Mouse (Mus musculus) liver, adult 2 months (tissue): ENCODE measurements around the gene H2afy. TPM values are rescaled to one million over a fixed set of nuclear protein-coding genes. Genes with fewer than 3 reads are reported as not detected.

ENCODE experiments used
- DNase-seq: peaks from one replicate; pipeline ENCODE4 v3.0.0-alpha.2; 2011; ENCODE audit warnings: low read depth, low spot score; ENCODE audit errors: extremely low read depth
- H3K27ac ChIP-seq: fragments of 200-500 bp; replicated peaks from 2 replicates; pipeline ENCODE4 v1.5.1; 2012; ENCODE audit warnings: low read depth, mild to moderate bottlenecking, control low read depth, inconsistent platforms, low read length; ENCODE audit not compliant: insufficient read depth
- H3K27me3 ChIP-seq: fragments of 200-500 bp; 2 replicates; pipeline ENCODE4 v1.6.1; 2012; ENCODE audit warnings: mild to moderate bottlenecking, moderate library complexity, low read length, inconsistent platforms; ENCODE audit not compliant: control insufficient read depth, insufficient read depth
- H3K36me3 ChIP-seq: fragments of 200-500 bp; 2 replicates; pipeline ENCODE4 v1.6.1; 2012; ENCODE audit warnings: low read length, inconsistent platforms; ENCODE audit not compliant: control insufficient read depth, insufficient read depth
- H3K4me1 ChIP-seq: fragments of 200-500 bp; 2 replicates; pipeline ENCODE4 v1.6.1; 2011; ENCODE audit warnings: low read length; ENCODE audit not compliant: control insufficient read depth, insufficient read depth
- H3K4me3 ChIP-seq: fragments of 200-500 bp; 2 replicates; pipeline ENCODE4 v1.5.1; 2011; ENCODE audit warnings: low read depth, mild to moderate bottlenecking, control low read depth, low read length, moderate library complexity; ENCODE audit not compliant: insufficient read depth
- H3K79me2 ChIP-seq: fragments of 200-500 bp; 2 replicates; pipeline ENCODE4 v1.6.1; 2012; ENCODE audit warnings: inconsistent platforms, mild to moderate bottlenecking, low read length, moderate library complexity; ENCODE audit not compliant: control insufficient read depth, insufficient read depth
- H3K9ac ChIP-seq: fragments of 200-500 bp; 2 replicates; pipeline ENCODE4 v1.6.1; 2012; ENCODE audit warnings: low read depth, mild to moderate bottlenecking, control low read depth, inconsistent platforms, low read length
- CTCF ChIP-seq: fragments of 200-500 bp; IDR thresholded peaks from 2 replicates; pipeline ENCODE4 v1.5.1; 2011; ENCODE audit warnings: low read depth, low read length, control low read depth
- POLR2A ChIP-seq: fragments of 200-500 bp; IDR thresholded peaks from 2 replicates; pipeline ENCODE4 v1.6.1; 2011; ENCODE audit warnings: low read length, control low read depth; ENCODE audit not compliant: insufficient read depth; ENCODE audit errors: extremely low read depth
- WGBS: fragments of 180-500 bp; shearing (Covaris S2); methylation state at CpG from one replicate; pipeline ENCODE4 v1.1.7; 2018; 5-methylcytosine and 5-hydroxymethylcytosine counted together
- polyA plus RNA-seq: library from polyadenylated mRNA; depleted of rRNA; stranded (reverse); fragments of >200 nt; gene quantifications from 2 replicates; pipeline ENCODE4 v1.2.3, GENCODE M21; 2012
- total RNA-seq: library from RNA; depleted of rRNA; stranded (reverse); fragments of >200 nt; gene quantifications from 2 replicates; pipeline ENCODE4 v1.2.3, GENCODE M21; 2014

Gene H2afy
- total and polyA plus RNA-seq, 2 experiments = 52.7 to 65.9 TPM

DNA sequence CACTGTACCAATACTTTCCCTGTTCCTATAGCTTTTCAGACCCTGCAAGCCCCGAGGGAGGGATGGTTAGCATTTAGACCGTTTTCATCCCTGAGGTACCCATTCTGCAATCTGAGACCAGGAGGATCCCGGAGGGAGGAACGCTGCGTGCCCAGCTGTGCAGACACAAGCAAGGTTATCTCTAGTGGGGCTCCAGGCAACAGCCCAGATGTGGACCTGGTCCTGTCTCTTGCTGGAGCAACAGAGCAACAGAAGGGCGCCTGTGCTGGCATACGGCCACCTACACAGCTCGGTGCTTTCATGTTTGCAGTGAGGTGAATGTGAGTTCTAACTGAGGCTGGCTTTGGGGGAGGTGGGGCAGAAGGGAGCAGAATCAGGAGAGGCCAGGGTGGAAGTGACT, 41.6 kb downstream of the H2afy start:
- H3K27me3 ChIP-seq = no peaks in the 10 kb centered on the region
- no peak overlapping the region for H3K27ac ChIP-seq
- H3K79me2 ChIP-seq = no peaks in the 10 kb centered on the region
- H3K4me3 ChIP-seq = no peak overlapping the region
- no peak overlapping the region for H3K9ac ChIP-seq
- no peaks in the 10 kb centered on the region for H3K4me1 ChIP-seq
- TF ChIP-seq POLR2A (no peak), CTCF (no peak)
- no peak for DNase-seq
- peaks cover 2% of the 10 kb centered on the region; the same call in 1 of the 2 replicates for H3K36me3 ChIP-seq
- WGBS = 88% methylated on average over 8 of the region's 8 CpGs

GRCm38 (mm10) chr13:56093680-56094079, 42.5 kb downstream of the H2afy start:
- DNase-seq = no peak
- H3K4me3 ChIP-seq = no peak overlapping the region
- H3K79me2 ChIP-seq = no peaks in the 10 kb centered on the region
- H3K36me3 ChIP-seq = peaks cover 2% of the 10 kb centered on the region; the same call in 1 of the 2 replicates
- H3K27me3 ChIP-seq = no peaks in the 10 kb centered on the region
- H3K9ac ChIP-seq = no peak overlapping the region
- WGBS = 98% methylated on average over 3 of the region's 3 CpGs
- no peaks in the 10 kb centered on the region for H3K4me1 ChIP-seq
- H3K27ac ChIP-seq = no peak overlapping the region
- TF ChIP-seq CTCF = no peak
- no peak for TF ChIP-seq POLR2A

DNA sequence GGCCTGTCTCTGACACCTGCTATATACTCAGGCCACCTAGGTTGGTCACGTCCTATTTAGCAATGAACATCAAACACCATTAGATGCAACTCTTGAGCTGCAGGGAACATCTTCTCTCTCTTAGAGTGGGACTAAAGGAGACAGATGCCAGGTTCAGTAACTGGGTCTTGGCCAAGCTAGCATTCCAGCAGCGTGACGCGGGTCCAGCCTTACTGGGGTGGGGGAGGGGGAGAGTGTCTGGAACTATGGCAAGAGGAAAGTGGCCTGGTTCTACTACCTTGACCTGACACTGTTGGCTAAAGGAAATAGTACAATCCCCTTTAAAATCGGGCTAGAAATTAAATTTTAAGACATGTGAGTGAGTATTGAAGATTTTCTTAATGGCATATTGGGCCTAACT, 43.6 kb downstream of the H2afy start:
- no peak overlapping the region for H3K9ac ChIP-seq
- no peaks in the 10 kb centered on the region for H3K27me3 ChIP-seq
- no peak overlapping the region for H3K27ac ChIP-seq
- no peak for DNase-seq
- H3K4me1 ChIP-seq = no peaks in the 10 kb centered on the region
- no peaks in the 10 kb centered on the region for H3K79me2 ChIP-seq
- peaks cover 2% of the 10 kb centered on the region; the same call in 1 of the 2 replicates for H3K36me3 ChIP-seq
- WGBS = 79% methylated on average over 5 of the region's 5 CpGs
- TF ChIP-seq CTCF (no peak), POLR2A (no peak)
- H3K4me3 ChIP-seq = no peak overlapping the region

GRCm38 (mm10) chr13:56090597-56090996, 45.6 kb downstream of the H2afy start:
- DNase-seq = no peak
- no peaks in the 10 kb centered on the region for H3K79me2 ChIP-seq
- TF ChIP-seq POLR2A (no peak), CTCF (peak; percentile 53)
- no peak overlapping the region for H3K4me3 ChIP-seq
- no peak overlapping the region for H3K27ac ChIP-seq
- H3K27me3 ChIP-seq = no peaks in the 10 kb centered on the region
- no peaks in the 10 kb centered on the region for H3K4me1 ChIP-seq
- WGBS = 88% methylated on average over 2 of the region's 2 CpGs
- peaks cover 2% of the 10 kb centered on the region for H3K36me3 ChIP-seq
- H3K9ac ChIP-seq = no peak overlapping the region

GRCm38 (mm10) chr13:56088602-56089001, 47.6 kb downstream of the H2afy start:
- Histone ChIP-seq H3K27ac (no peak overlapping the region), H3K27me3 (no peaks in the 10 kb centered on the region), H3K79me2 (no peaks in the 10 kb centered on the region), H3K4me3 (no peak overlapping the region), H3K9ac (no peak overlapping the region), H3K36me3 (peaks cover 2% of the 10 kb centered on the region), H3K4me1 (no peaks in the 10 kb centered on the region)
- WGBS = 94% methylated on average over 13 of the region's 13 CpGs
- TF ChIP-seq CTCF (no peak), POLR2A (no peak)
- no peak for DNase-seq

GRCm38 (mm10) chr13:56087936-56088335, 48.2 kb downstream of the H2afy start:
- Histone ChIP-seq H3K36me3 (peaks cover 3% of the 10 kb centered on the region), H3K79me2 (no peaks in the 10 kb centered on the region), H3K4me1 (no peaks in the 10 kb centered on the region), H3K27ac (no peak overlapping the region), H3K9ac (no peak overlapping the region), H3K4me3 (no peak overlapping the region), H3K27me3 (no peaks in the 10 kb centered on the region)
- no peak for TF ChIP-seq POLR2A
- no peak for DNase-seq
- 94% methylated on average over 19 of the region's 19 CpGs for WGBS
